Mouse (Mus musculus) bone marrow macrophage, adult 2 months (primary cell): Measurements from ENCODE around the gene Scd3.

ENCODE experiments used
- CTCF ChIP-seq: IDR thresholded peaks from 2 replicates; pipeline ENCODE4 v1.5.1; 2012; ENCODE audit warnings: low read depth, mild to moderate bottlenecking, low read length, moderate library complexity
- POLR2A ChIP-seq: IDR thresholded peaks from 2 replicates; pipeline ENCODE4 v1.6.1; 2012; ENCODE audit warnings: mild to moderate bottlenecking, low read depth, low read length, borderline replicate concordance

GRCm38 (mm10) chr19:44248854-44249351 lies 45.8 kb downstream of the Scd3 start:
- TF ChIP-seq CTCF (no peak), POLR2A (no peak)
